Mouse (Mus musculus) olfactory bulb, adult 2 months (tissue): ENCODE data around the gene Hrc.
A peak's percentile ranks its signal among the peaks of the same experiment; 100 is the strongest.

Experiments used
- CTCF ChIP-seq: fragments of 200-500 bp; IDR thresholded peaks from 2 replicates; pipeline ENCODE4 v1.5.1; 2012; ENCODE audit warnings: low read depth, mild to moderate bottlenecking, low read length, moderate library complexity; ENCODE audit not compliant: insufficient read depth
- POLR2A ChIP-seq: fragments of 200-500 bp; IDR thresholded peaks from 2 replicates; pipeline ENCODE4 v1.6.1; 2012; ENCODE audit warnings: mild to moderate bottlenecking, low read depth, low read length, moderate library complexity; ENCODE audit not compliant: insufficient read depth

GRCm38 (mm10) chr7:45367020-45367880, 32.2 kb downstream of the Hrc start:
- TF ChIP-seq POLR2A (no peak; the same call in none of the 2 replicates), CTCF (peak; percentile 93)
